Mouse (Mus musculus) CH12.LX (cell line): ENCODE measurements around the gene Lmod3.

ENCODE experiments used
- CHD2 ChIP-seq: IDR thresholded peaks from 2 replicates; pipeline ENCODE4 v1.6.1; 2011; ENCODE audit warnings: low read length, improper control_type of control experiment
- CTCF ChIP-seq, 2 experiments: IDR thresholded peaks in 1 of 2; conservative IDR thresholded peaks in 1 of 2; 2 replicates each; pipeline ENCODE4 v1.5.1; 2011 to 2012; ENCODE audit warnings: low read depth in 2 of 2, low read length in 2 of 2, improper control_type of control experiment in 1 of 2, inconsistent platforms in 1 of 2, mild to moderate bottlenecking in 1 of 2, moderate library complexity in 1 of 2
- GABPA ChIP-seq: IDR thresholded peaks from 2 replicates; pipeline ENCODE4 v1.6.1; 2012; ENCODE audit warnings: low read depth, low read length, improper control_type of control experiment, inconsistent platforms; ENCODE audit not compliant: insufficient replicate concordance
- HCFC1 ChIP-seq: IDR thresholded peaks from 2 replicates; pipeline ENCODE4 v1.6.1; 2012; ENCODE audit warnings: low read depth, mild to moderate bottlenecking, inconsistent platforms, low read length, improper control_type of control experiment
- KAT2A ChIP-seq: IDR thresholded peaks from 2 replicates; pipeline ENCODE4 v1.6.1; 2012; ENCODE audit warnings: low read length, improper control_type of control experiment, inconsistent platforms; ENCODE audit not compliant: insufficient replicate concordance
- MXI1 ChIP-seq: IDR thresholded peaks from 2 replicates; pipeline ENCODE4 v1.6.1; 2011; ENCODE audit warnings: mild to moderate bottlenecking, low read depth, low read length, improper control_type of control experiment
- POLR2A ChIP-seq: IDR thresholded peaks from 2 replicates; pipeline ENCODE4 v1.6.1; 2011; ENCODE audit warnings: low read depth, mild to moderate bottlenecking, improper control_type of control experiment, low read length
- SMC3 ChIP-seq: IDR thresholded peaks from 2 replicates; pipeline ENCODE4 v1.6.1; 2011; ENCODE audit warnings: low read depth, low read length, improper control_type of control experiment

DNA sequence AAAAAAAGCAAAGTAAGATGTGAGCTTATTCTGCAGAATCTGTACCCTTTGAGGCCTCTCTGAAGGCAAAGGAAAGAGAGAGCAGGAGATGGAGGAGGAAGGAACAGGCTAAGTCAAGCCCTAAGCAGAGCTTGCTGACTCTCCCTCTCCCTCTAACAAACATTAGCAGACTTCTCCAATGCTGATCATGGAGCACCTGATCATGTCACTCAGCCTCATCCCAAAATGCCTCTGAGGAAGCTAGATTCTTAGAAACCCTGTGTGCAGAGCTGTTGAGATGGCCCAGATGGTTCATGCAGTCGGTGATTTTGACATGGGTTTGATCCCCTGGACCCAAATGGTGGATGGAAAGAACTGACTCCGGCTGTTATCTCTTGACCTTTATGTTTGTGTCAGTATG, 14.6 kb upstream of the Lmod3 start:
- TF ChIP-seq HCFC1 (no peak), CHD2 (no peak), GABPA (no peak), POLR2A (no peak), CTCF (conservative IDR thresholded peaks at IDR 0.05 in 1 of 2, IDR thresholded peaks at IDR 0.05 in 1 of 2; ENCODE audit: low read depth in 2 of 2, low read length in 2 of 2) (no peak), KAT2A (no peak), SMC3 (no peak), MXI1 (no peak)
